Mouse (Mus musculus): ENCODE data around the gene Rps28.
A peak's percentile ranks its signal among the peaks of the same experiment; 100 is the strongest.

Rps28 gene

DNA sequence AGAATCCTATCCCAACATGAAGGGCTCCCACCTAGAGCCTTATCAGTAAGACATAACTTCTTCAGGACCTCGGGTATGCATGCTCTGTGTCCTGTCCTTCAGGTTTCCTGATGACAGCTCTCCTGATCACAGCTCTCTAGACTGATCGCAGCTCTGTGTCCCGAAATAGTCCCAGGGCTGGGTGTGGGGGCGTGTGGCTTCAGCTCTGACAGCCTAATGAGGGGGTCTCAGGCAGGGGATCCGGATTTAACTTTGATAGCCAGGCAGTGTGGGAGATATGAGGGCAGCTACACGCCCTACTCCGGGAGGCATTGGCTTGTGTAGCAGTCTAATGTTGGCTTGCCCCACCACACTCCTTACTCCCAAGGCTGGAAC is 13.2 kb downstream of the Rps28 start:
- no peak for DNase-seq (ENCODE audit: low spot score)

GRCm38 (mm10) chr17:33810334-33811141 is 13.8 kb downstream of the Rps28 start, which contains the start of gene Kank3:
Kank3 (plus strand) TSS chr17:33810519.
- DNase-seq (ENCODE audit: low spot score) = peak; percentile 95

DNA sequence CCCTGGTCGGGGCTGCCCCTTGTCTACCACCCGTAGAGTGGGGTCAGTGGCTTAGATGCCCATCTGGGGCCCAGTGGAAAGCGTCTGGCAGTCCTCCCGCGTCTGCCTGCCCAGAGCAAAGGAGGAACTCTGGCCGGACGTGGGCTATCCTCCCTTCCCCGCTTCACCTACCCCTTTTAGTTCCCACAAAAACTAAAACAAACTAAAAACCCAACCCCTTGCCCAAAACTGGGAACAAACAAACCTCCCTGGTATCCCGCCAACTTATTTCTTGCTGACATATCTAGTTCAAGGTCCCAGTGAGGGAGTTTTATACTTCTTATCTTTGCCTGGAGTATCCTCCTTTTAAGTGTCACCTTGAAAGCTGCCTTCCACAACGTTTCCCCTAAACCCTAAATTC is 16.2 kb downstream of the Rps28 start:
- DNase-seq (ENCODE audit: low spot score) = no peak

DNA sequence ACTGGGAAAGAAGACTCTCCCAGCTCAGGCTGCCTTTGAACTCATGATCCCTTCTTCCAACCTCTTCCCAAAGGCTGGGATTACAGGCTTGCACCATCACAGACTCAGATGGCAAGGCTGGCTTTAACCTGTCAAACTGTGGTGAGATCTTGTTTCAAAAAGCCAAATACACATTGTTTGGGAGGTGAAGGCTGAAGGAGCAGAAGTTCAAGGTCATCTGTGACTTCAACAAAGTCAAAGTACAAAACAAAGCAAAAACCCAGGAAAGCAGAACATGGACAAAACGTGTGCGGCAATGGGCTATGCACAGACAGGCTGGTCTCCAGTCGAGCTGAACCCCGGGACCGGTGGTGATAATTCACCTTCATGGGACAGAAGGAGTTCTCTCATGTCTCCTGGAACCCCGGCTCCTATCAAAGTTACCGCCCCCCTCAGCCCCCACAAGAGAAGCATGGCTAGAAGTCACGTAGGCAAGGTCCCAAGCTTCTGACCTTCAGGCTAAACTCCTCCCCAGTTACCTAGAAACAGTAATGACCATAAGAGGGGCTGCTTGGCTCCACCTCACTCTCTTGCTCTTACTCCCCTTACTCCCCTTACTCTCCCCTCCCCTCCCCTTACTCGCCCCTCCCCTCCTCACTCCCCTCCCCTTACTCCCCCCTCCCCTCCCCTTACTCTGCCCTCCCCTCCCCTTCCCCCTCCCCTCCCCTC is 17.0 kb downstream of the Rps28 start:
- no peak for DNase-seq (ENCODE audit: low spot score)

DNA sequence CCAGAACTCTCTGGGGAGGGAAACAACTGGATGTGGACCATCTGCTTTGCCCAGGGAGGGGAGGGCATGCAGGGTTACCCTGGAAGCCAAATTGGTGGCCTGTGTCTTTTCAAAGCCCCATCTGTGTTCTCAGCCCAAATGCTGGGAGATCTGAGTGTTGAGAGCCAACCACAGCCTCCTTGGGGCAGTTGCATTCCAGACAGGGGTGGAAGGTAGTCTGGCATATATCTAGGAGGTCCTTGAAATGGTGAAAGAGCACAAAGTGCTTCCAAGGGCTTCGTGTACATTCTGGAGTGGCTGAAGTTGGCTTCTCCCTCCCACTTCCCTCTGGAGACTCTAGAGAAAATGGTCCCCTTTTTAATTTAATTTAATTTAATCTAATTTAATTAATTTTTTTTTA is 19.6 kb downstream of the Rps28 start:
- DNase-seq (ENCODE audit: low spot score) = no peak

GRCm38 (mm10) chr17:33804205-33804604 is 20.2 kb downstream of the Rps28 start:
- DNase-seq (ENCODE audit: low spot score) = no peak

DNA sequence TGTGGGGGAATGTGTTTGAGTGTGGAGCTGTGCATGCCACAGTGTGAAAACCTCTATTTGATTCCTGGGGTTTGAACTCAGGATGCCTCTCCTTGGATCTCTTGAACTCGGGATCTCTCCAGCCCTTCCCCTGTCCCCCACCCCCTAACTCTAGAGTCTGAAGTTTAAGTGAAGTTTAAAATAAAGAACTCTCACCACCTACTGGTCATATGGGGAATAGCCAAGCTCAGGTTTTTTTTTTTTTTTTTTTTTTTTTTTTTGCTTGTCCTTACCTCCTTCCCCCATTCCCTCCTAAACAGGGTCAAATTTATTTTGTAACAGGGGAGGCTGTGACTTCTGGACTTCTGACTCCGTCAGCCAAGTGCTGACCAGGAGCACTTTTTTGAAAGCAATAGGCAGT is 22.1 kb downstream of the Rps28 start:
- DNase-seq (ENCODE audit: low spot score) = no peak

GRCm38 (mm10) chr17:33799277-33799676 is 25.1 kb downstream of the Rps28 start:
- DNase-seq (ENCODE audit: low spot score) = no peak

DNA sequence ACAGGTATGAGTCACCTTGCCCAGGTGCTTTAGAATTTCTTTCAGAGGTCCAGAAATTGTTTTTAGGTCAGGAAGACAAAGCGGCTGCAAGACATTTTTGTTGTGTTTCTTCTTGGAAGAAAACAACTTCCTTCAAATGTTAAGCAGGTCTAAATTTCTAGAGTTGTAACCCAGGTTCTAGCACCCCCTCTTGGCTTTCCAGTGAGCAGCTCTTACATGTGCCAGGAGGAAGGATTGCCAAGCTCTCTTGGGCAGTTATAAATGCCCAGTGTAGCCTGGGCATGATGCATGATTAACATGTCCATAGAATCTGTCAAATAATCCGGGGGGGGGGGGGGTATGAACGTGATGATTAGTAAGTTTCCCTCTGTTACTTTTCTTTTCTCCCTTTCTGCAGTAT is 26.1 kb downstream of the Rps28 start:
- no peak for DNase-seq (ENCODE audit: low spot score)

GRCm38 (mm10) chr17:33788732-33789131 is 35.6 kb downstream of the Rps28 start:
- DNase-seq (ENCODE audit: low spot score) = no peak

DNA sequence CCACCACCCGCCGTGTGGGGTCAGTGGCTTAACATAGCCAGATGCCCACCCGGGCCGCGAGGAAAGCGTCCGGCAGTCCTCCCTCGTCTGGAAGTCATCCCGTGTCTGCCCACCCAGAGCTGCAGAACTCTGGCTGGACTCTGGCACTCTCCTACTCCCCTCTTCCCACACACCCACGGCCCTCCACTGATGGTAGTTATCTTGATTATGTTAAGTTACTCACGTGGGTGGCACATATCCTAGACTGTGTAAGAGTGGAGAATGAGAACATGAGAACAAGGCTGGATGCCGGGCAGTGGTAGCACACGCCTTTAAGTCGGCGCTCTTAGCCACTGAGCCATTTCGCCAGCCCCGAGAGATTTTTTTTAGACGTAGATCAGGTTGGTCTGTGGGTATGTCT is 38.0 kb downstream of the Rps28 start:
- no peak for DNase-seq (ENCODE audit: low spot score)

- DNase-seq (ENCODE audit: low spot score) = no peak
Observed at GRCm38 (mm10) chr17:33784939-33785338, 39.4 kb downstream of the Rps28 start.

- peak; percentile 91 for DNase-seq (ENCODE audit: low spot score)
Observed at GRCm38 (mm10) chr17:33783408-33783807, 41.0 kb downstream of the Rps28 start.

GRCm38 (mm10) chr17:33782067-33782466 is 42.3 kb downstream of the Rps28 start:
- no peak for DNase-seq (ENCODE audit: low spot score)

DNA sequence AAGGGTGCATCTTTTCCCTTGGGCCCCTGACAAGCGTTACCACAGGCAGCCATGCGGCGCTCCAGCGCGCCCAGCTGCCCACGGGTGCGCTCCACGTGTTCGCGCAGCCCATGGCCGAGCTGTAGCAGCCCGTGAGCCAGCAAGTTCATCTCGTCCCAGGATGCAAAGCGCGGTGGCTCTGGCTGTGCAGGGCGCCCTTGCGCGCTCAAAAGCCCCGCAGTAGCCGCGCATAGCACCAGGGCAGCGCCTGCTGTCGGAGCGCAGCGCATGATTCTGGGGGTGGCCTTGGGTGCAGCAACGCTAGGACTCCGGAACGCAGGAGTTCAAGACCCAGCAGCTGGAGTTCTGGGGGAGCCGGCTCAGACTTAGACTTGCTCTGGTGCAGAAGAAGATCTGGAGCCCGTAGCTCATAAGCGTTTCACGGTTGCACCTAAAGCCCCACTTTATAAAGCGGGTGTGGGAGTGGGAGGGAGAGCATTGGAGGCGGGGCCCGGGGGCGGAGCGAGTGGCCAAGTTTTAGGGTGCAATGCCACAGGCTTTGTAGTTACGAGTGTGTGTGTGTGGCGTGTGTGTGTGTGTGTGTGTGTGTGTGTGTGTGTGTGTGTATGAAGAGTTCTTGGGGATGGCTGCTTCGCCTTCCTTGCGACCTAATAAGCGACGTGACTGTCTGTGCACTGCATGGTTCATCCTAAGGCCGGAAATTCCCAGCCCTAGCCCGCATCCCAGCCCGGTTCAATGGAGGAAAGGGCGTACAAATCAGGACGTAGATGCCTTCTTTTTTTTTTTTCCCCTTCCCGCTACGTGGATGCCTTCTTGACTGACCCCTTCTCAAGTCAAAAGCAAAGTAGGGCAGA is 43.0 kb downstream of the Rps28 start, which contains the start of gene Angptl4:
Gene Angptl4 (minus strand): TSS at position 707 of the 854 bp plus-strand sequence.
- DNase-seq (ENCODE audit: low spot score) = peak; percentile 67

DNA sequence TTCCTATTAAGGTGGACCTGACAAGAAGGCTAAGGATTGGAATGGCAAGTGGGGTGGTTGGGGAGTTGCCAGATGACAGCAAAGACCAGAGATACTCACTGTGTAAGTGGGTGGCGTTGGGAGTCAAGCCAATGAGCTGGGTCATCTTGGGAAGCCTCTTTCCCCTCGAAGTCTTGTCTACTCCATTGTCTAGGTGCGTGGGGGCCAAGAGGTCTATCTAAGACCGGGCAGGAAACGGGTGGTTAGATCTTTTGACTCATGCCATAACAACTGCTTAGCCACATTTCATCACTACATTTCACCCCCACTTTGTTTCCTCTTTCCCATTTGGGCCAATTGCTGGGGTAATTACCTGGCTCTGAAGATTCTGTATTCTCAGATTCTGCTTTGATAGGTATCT is 43.9 kb downstream of the Rps28 start:
- DNase-seq (ENCODE audit: low spot score) = peak; percentile 52

GRCm38 (mm10) chr17:33779967-33780295 is 44.4 kb downstream of the Rps28 start:
- DNase-seq (ENCODE audit: low spot score) = no peak

DNA sequence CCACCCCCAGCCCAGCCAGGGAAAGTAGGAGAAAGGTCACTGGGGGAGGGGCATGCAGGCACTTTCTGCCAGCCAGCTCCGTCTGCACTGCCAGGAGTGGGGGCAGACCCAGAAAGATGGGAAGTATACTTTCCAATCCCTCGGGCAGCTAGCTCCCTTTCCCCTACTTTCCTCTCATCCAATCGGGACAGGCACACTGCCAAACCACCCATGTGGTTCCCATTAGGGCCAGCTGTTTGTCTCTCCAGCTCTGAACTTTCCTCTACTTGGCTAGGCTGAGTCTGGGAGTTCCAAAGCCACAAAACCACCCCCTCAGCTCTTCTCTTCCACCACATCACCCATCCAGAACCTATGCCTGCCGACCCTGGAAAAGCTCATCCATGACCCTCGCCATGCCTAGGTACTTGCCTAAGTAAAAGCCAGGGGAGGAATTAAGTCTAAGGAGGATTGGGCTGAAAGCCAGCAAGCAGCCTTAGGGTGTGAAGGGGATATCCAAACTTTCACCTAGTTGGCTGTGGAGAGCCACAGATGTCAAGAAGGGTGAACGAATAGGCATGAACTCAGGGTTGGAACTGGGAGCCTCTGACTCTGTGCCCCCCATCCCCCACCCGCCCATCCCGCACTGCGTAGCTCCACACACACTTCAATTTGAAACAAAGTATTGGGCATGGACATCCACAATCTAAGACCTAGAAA is 44.9 kb downstream of the Rps28 start:
- peak; percentile 92 for DNase-seq (ENCODE audit: low spot score)

GRCm38 (mm10) chr17:33775287-33775686 is 49.1 kb downstream of the Rps28 start:
- DNase-seq (ENCODE audit: low spot score) = no peak

- DNase-seq (ENCODE audit: low spot score) = no peak
Observed at GRCm38 (mm10) chr17:33774573-33775155, 49.7 kb downstream of the Rps28 start.

DNA sequence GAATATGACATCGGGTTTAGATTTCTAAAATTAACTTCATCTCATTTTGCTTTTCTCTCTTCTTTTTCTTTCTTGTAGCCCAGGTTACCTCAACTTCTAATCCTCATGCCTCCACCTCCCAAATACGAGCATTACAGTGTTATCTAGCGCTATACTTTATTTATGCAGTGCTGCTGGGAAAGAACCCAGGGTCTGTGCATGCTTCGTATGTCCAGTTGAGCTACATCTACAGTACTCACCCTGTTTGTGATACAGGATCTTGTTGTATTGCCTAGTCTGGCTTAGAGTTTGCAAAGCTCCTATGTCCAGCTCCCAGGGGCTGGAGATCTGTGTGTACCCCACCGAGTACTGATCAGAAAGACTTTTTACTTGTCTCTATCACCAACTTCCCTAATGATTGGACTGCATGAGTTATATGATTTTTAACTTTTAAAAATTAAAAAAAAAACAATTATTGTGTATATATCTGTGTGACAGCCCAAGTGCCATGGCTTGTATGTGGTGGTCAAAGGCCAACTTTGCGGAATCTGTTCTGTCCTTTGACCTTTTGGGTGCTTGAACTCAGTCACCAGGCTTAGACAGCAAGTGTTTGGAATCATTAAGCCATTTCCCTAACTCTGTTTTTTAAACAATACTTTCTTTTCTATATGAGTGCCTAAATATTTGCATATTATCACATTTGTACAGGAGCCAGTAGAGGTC is 50.3 kb downstream of the Rps28 start:
- no peak for DNase-seq (ENCODE audit: low spot score)
